Mouse (Mus musculus) spleen, adult 2 months (tissue): Measurements from ENCODE around the gene C87499.

ENCODE experiments used
- CTCF ChIP-seq: fragments of 200-500 bp; IDR thresholded peaks from 2 replicates; pipeline ENCODE4 v1.5.1; 2011; ENCODE audit warnings: mild to moderate bottlenecking, inconsistent platforms; ENCODE audit not compliant: insufficient read depth, insufficient read length, insufficient replicate concordance; ENCODE audit errors: extremely low read depth
- POLR2A ChIP-seq: fragments of 200-500 bp; IDR thresholded peaks from 2 replicates; pipeline ENCODE4 v1.6.1; 2011; ENCODE audit warnings: low read depth, low read length, inconsistent platforms

GRCm38 (mm10) chr4:88641077-88641831 lies 7.0 kb upstream of the C87499 start:
- TF ChIP-seq POLR2A (no peak), CTCF (peak; percentile 70)
